Comparison of ENCODE assay signal across 24 mouse cellular contexts in the genomic region with DNA sequence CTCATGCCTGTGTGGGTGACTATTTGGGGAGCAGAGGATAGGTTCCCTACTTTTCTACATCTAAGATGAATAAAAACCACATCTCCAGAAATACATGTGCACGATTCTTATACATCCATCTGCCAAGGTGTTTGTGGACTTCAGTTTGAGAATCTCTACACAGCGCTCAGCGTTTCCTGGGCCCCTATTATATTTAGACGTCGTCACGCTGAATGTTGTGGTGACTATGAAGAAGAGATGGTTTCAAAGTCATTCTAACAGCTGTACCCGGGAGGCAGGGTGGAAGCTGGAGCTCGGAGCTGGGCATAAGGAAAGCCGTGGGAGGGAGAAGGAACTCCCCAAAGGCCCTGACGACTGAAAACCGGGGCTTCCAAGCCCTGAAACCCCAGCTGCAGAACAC.
"Had no signal": no experiment of that assay in that cellular context is flagged by ENCODE, and none has a peak within 500 bp of the region (broad histone marks: within the 10 kb centered on the region; RNA-seq: fewer than 3 reads in every experiment).

No protein-coding gene starts in this region.

- H3K4me3 ChIP-seq: heart, adult 2 months; heart, embryonic 13.5 days; heart, embryonic 15.5 days; hindbrain, embryonic 13.5 days; hindbrain, embryonic 15.5 days; layer of hippocampus, adult 2 months; limb, embryonic 13.5 days; limb, embryonic 15.5 days; liver, embryonic 12.5 days had no signal

- H3K9ac ChIP-seq: heart, embryonic 13.5 days; heart, embryonic 15.5 days; hindbrain, embryonic 13.5 days; hindbrain, embryonic 15.5 days; limb, embryonic 13.5 days; limb, embryonic 15.5 days; liver, embryonic 12.5 days; liver, embryonic 14.5 days had no signal

- H3K36me3 ChIP-seq: heart, embryonic 13.5 days; heart, embryonic 15.5 days; hindbrain, embryonic 13.5 days; hindbrain, embryonic 15.5 days; limb, embryonic 13.5 days; limb, embryonic 15.5 days; liver, embryonic 12.5 days had no signal

- H3K9me3 ChIP-seq: heart, embryonic 13.5 days; heart, embryonic 15.5 days; hindbrain, embryonic 13.5 days; hindbrain, embryonic 15.5 days; limb, embryonic 13.5 days; limb, embryonic 15.5 days; liver, embryonic 12.5 days had no signal

- ATAC-seq: hindbrain, postnatal 0 days; liver, embryonic 12.5 days had no signal

- H3K4me2 ChIP-seq: heart, embryonic 11.5 days; heart, embryonic 13.5 days; heart, embryonic 15.5 days; hindbrain, embryonic 13.5 days; hindbrain, embryonic 15.5 days; limb, embryonic 13.5 days; limb, embryonic 15.5 days; liver, embryonic 12.5 days had no signal

- DNase-seq: gastrocnemius, postnatal 14 days; gastrocnemius, postnatal 36 days; heart, adult 11 months; heart, adult 2 months; heart, postnatal 14 days; heart, postnatal 36 days; kidney, adult 18-20 months; kidney, adult 8-10 months; kidney, postnatal 10 days; kidney, postnatal 25 days; kidney, postnatal 4 days; layer of hippocampus, postnatal 36 days; left cerebral cortex, postnatal 4 days had no signal

- H3K27me3 ChIP-seq: hindbrain, embryonic 13.5 days; hindbrain, embryonic 15.5 days; limb, embryonic 13.5 days; limb, embryonic 15.5 days; liver, embryonic 12.5 days had no signal

- H3K27ac ChIP-seq: heart, adult 2 months; heart, embryonic 13.5 days; heart, embryonic 15.5 days; hindbrain, embryonic 13.5 days; hindbrain, embryonic 15.5 days; hindbrain, postnatal 0 days; limb, embryonic 13.5 days; limb, embryonic 15.5 days; liver, embryonic 12.5 days; liver, embryonic 14.5 days had no signal
